Mouse (Mus musculus) lung, postnatal 0 days (tissue): ENCODE results near the gene Cdk5r2. TPM values are rescaled to one million over a fixed set of nuclear protein-coding genes. Genes with fewer than 3 reads are reported as not detected.
"Not testable (repeated sequence)": the region's sequence is repeated elsewhere in the genome, so short reads cannot be mapped to it uniquely, and the experiment has no call there.

Experiments
- ATAC-seq: fragments of 200-750 bp; cut with Nextera tagmentation; 2 replicates; pipeline ENCODE4 v1.8.0; 2017; ENCODE audit warnings: moderate library complexity
- DNase-seq: peaks from one replicate; pipeline ENCODE4 v3.0.0-alpha.2; 2016; ENCODE audit warnings: low spot score
- H3K27ac ChIP-seq: fragments of 300-500 bp; sonication (generic); 2 replicates; pipeline ENCODE4 v1.5.1; 2014; ENCODE audit warnings: antibody characterized with exemption, mild to moderate bottlenecking, low read length, mixed read lengths
- H3K27me3 ChIP-seq: fragments of 300-500 bp; sonication (generic); replicated peaks from 2 replicates; pipeline ENCODE4 v1.6.1; 2014; ENCODE audit warnings: low read length, mixed read lengths; ENCODE audit not compliant: insufficient read depth
- H3K36me3 ChIP-seq: fragments of 300-500 bp; sonication (generic); 2 replicates; pipeline ENCODE4 v1.6.1; 2014; ENCODE audit warnings: low read length, mixed read lengths; ENCODE audit not compliant: insufficient read depth
- H3K4me1 ChIP-seq: fragments of 300-500 bp; sonication (generic); 2 replicates; pipeline ENCODE4 v1.6.1; 2014; ENCODE audit warnings: antibody characterized with exemption, low read depth, low read length, mixed read lengths; ENCODE audit not compliant: insufficient read depth
- H3K4me2 ChIP-seq: fragments of 300-500 bp; sonication (generic); replicated peaks from 2 replicates; pipeline ENCODE4 v1.6.1; 2014; ENCODE audit warnings: low read depth, mild to moderate bottlenecking, low read length, moderate library complexity, mixed read lengths
- H3K4me3 ChIP-seq: fragments of 300-500 bp; sonication (generic); 2 replicates; pipeline ENCODE4 v1.5.1; 2014; ENCODE audit warnings: low read depth, low read length
- H3K9ac ChIP-seq: fragments of 300-500 bp; sonication (generic); replicated peaks from 2 replicates; pipeline ENCODE4 v1.6.1; 2014; ENCODE audit warnings: low read depth, mild to moderate bottlenecking
- H3K9me3 ChIP-seq: fragments of 300-500 bp; sonication (generic); 2 replicates; pipeline ENCODE4 v1.6.1; 2016; ENCODE audit warnings: low read length, mixed read lengths
- CTCF ChIP-seq: IDR thresholded peaks from 2 replicates; pipeline ENCODE4 v1.5.1; 2016; ENCODE audit warnings: antibody characterized with exemption, mild to moderate bottlenecking
- EP300 ChIP-seq: IDR thresholded peaks from 2 replicates; pipeline ENCODE4 v1.6.1; 2016; ENCODE audit warnings: antibody characterized with exemption, mild to moderate bottlenecking, control low read depth
- WGBS: fragments of 180-500 bp; shearing (Covaris S2); extraction: QIAGEN DNeasy Blood & Tissue Kit; methylation state at CpG from one replicate; pipeline ENCODE4 v1.1.7; 2014; 5-methylcytosine and 5-hydroxymethylcytosine counted together
- polyA plus RNA-seq: library from polyadenylated mRNA; unstranded; fragments of >200 nt; fragmentation: Nextera tagmentation; extraction: Ambion mirVana; gene quantifications from 2 replicates; pipeline ENCODE4 v1.2.1, GENCODE M21; 2015

Gene Cdk5r2
- polyA plus RNA-seq, 1 experiment from 2014 or later = not detected

- H3K4me2 ChIP-seq = no peak overlapping the region
- no peak overlapping the region for H3K9ac ChIP-seq
- H3K36me3 ChIP-seq = no peaks in the 10 kb centered on the region
- no peaks in the 10 kb centered on the region for H3K27me3 ChIP-seq
- no peak for DNase-seq
- no peaks in the 10 kb centered on the region for H3K9me3 ChIP-seq
- no peak for TF ChIP-seq CTCF
- TF ChIP-seq EP300 = no peak
- no peak overlapping the region for H3K4me3 ChIP-seq
- no peak overlapping the region for H3K27ac ChIP-seq
- 100% methylated on average over 1 of the region's 1 CpGs for WGBS
- no peaks in the 10 kb centered on the region for H3K4me1 ChIP-seq
- no peak for ATAC-seq
These were observed 36.2 kb upstream of the Cdk5r2 start for GRCm38 (mm10) chr1:74818509-74818908.

GRCm38 (mm10) chr1:74823598-74823997, 31.1 kb upstream of the Cdk5r2 start:
- H3K9ac ChIP-seq, H3K36me3 ChIP-seq, H3K4me1 ChIP-seq, H3K27ac ChIP-seq, DNase-seq, H3K9me3 ChIP-seq, H3K4me2 ChIP-seq, H3K27me3 ChIP-seq, H3K4me3 ChIP-seq, ATAC-seq: not testable (repeated sequence)
- 91% methylated on average over 4 of the region's 4 CpGs for WGBS

- DNase-seq (no peak), ATAC-seq (no peak)
- no peak overlapping the region for H3K4me2 ChIP-seq
- H3K36me3 ChIP-seq = no peaks in the 10 kb centered on the region
- no peak overlapping the region for H3K27ac ChIP-seq
- H3K9me3 ChIP-seq = no peaks in the 10 kb centered on the region
- 34% methylated on average over 14 of the region's 14 CpGs for whole genome bisulfite sequencing
- no peaks in the 10 kb centered on the region for H3K27me3 ChIP-seq
- no peaks in the 10 kb centered on the region for H3K4me1 ChIP-seq
- TF ChIP-seq EP300 = no peak
- TF ChIP-seq CTCF = no peak
- no peak overlapping the region for H3K4me3 ChIP-seq
- no peak overlapping the region for H3K9ac ChIP-seq
These were observed 30.0 kb upstream of the Cdk5r2 start for GRCm38 (mm10) chr1:74824518-74825302.

- H3K9me3 ChIP-seq = no peaks in the 10 kb centered on the region
- H3K4me3 ChIP-seq = no peak overlapping the region
- H3K9ac ChIP-seq = no peak overlapping the region
- H3K36me3 ChIP-seq = no peaks in the 10 kb centered on the region
- TF ChIP-seq EP300 (no peak), CTCF (no peak)
- WGBS = 72% methylated on average over 9 of the region's 9 CpGs
- no peak for DNase-seq
- H3K4me2 ChIP-seq = no peak overlapping the region
- H3K27me3 ChIP-seq = no peaks in the 10 kb centered on the region
- no peak overlapping the region for H3K27ac ChIP-seq
- H3K4me1 ChIP-seq = no peaks in the 10 kb centered on the region
- no peak for ATAC-seq
These were observed 24.7 kb upstream of the Cdk5r2 start for GRCm38 (mm10) chr1:74830061-74830460.

- no peaks in the 10 kb centered on the region for H3K36me3 ChIP-seq
- WGBS = 64% methylated on average over 3 of the region's 3 CpGs
- H3K9me3 ChIP-seq = no peaks in the 10 kb centered on the region
- H3K4me3 ChIP-seq = no peak overlapping the region
- H3K4me2 ChIP-seq = no peak overlapping the region
- H3K4me1 ChIP-seq = no peaks in the 10 kb centered on the region
- no peaks in the 10 kb centered on the region for H3K27me3 ChIP-seq
- H3K9ac ChIP-seq = no peak overlapping the region
- ATAC-seq (no peak), DNase-seq (no peak)
- no peak for TF ChIP-seq EP300
- TF ChIP-seq CTCF = no peak
- H3K27ac ChIP-seq = no peak overlapping the region
These were observed 21.5 kb upstream of the Cdk5r2 start for GRCm38 (mm10) chr1:74833255-74833654.

GRCm38 (mm10) chr1:74843090-74843489, 11.6 kb upstream of the Cdk5r2 start:
- no peak overlapping the region for H3K4me2 ChIP-seq
- DNase-seq (no peak), ATAC-seq (no peak)
- H3K27ac ChIP-seq = no peak overlapping the region
- no peaks in the 10 kb centered on the region for H3K4me1 ChIP-seq
- no peaks in the 10 kb centered on the region for H3K9me3 ChIP-seq
- no peak overlapping the region for H3K4me3 ChIP-seq
- no peak overlapping the region for H3K9ac ChIP-seq
- 70% methylated on average over 5 of the region's 5 CpGs for WGBS
- no peak for TF ChIP-seq EP300
- TF ChIP-seq CTCF = no peak
- no peaks in the 10 kb centered on the region; the same call in 1 of the 2 replicates for H3K27me3 ChIP-seq
- H3K36me3 ChIP-seq = no peaks in the 10 kb centered on the region

GRCm38 (mm10) chr1:74846341-74846740, 8.4 kb upstream of the Cdk5r2 start:
- 32% methylated on average over 9 of the region's 9 CpGs for WGBS
- Histone ChIP-seq H3K27ac (no peak overlapping the region), H3K4me2 (no peak overlapping the region), H3K9me3 (no peaks in the 10 kb centered on the region), H3K9ac (no peak overlapping the region), H3K4me3 (no peak overlapping the region), H3K27me3 (peaks cover 6% of the 10 kb centered on the region; the same call in 1 of the 2 replicates), H3K4me1 (no peaks in the 10 kb centered on the region), H3K36me3 (no peaks in the 10 kb centered on the region)
- ATAC-seq (no peak), DNase-seq (no peak)
- TF ChIP-seq EP300 (no peak), CTCF (no peak)
